Mouse (Mus musculus) embryonic facial prominence, embryonic 12.5 days (tissue): ENCODE measurements around the gene Sec23b. TPM values are rescaled to one million over a fixed set of nuclear protein-coding genes. Genes with fewer than 3 reads are reported as not detected.
A peak's percentile ranks its signal among the peaks of the same experiment; 100 is the strongest.
"Not testable (repeated sequence)": the region's sequence is repeated elsewhere in the genome, so short reads cannot be mapped to it uniquely, and the experiment has no call there.

ENCODE experiments used
- ATAC-seq: fragments of 200-750 bp; cut with Nextera tagmentation; 2 replicates; pipeline ENCODE4 v1.8.0; 2017; ENCODE audit not compliant: insufficient number of reproducible peaks, insufficient read depth, low FRiP score, low TSS enrichment
- H3K27ac ChIP-seq: fragments of 300-500 bp; sonication (generic); 2 replicates; pipeline ENCODE4 v1.5.1; 2016; ENCODE audit warnings: mild to moderate bottlenecking
- H3K27me3 ChIP-seq: fragments of 300-500 bp; sonication (generic); 2 replicates; pipeline ENCODE4 v1.6.1; 2016; ENCODE audit warnings: mild to moderate bottlenecking, moderate library complexity
- H3K36me3 ChIP-seq: fragments of 300-500 bp; sonication (generic); 2 replicates; pipeline ENCODE4 v1.6.1; 2016; ENCODE audit warnings: mild to moderate bottlenecking
- H3K4me1 ChIP-seq: fragments of 300-500 bp; sonication (generic); 2 replicates; pipeline ENCODE4 v1.6.1; 2016
- H3K4me2 ChIP-seq: fragments of 300-500 bp; sonication (generic); replicated peaks from 2 replicates; pipeline ENCODE4 v1.6.1; 2016; ENCODE audit warnings: mild to moderate bottlenecking, moderate library complexity
- H3K4me3 ChIP-seq: fragments of 300-500 bp; sonication (generic); 2 replicates; pipeline ENCODE4 v1.5.1; 2016; ENCODE audit warnings: mild to moderate bottlenecking
- H3K9ac ChIP-seq: fragments of 300-500 bp; sonication (generic); 2 replicates; pipeline ENCODE4 v1.6.1; 2016; ENCODE audit warnings: mild to moderate bottlenecking, moderate library complexity
- H3K9me3 ChIP-seq: fragments of 300-500 bp; sonication (generic); 2 replicates; pipeline ENCODE4 v1.6.1; 2016; ENCODE audit warnings: mild to moderate bottlenecking, moderate library complexity
- WGBS: fragments of 180-500 bp; shearing (Covaris S2); methylation state at CpG from one replicate; pipeline ENCODE4 v1.1.7; 2016; 5-methylcytosine and 5-hydroxymethylcytosine counted together
- polyA plus RNA-seq: library from polyadenylated mRNA; unstranded; fragments of >200 nt; fragmentation: Nextera tagmentation; extraction: Ambion mirVana; gene quantifications from 2 replicates; pipeline ENCODE4 v1.2.1, GENCODE M21; 2016

Gene Sec23b
- polyA plus RNA-seq, 1 experiment from 2014 or later: 94.8 TPM

- Histone ChIP-seq H3K4me2 (no peak overlapping the region), H3K27ac (no peak overlapping the region), H3K9me3 (no peaks in the 10 kb centered on the region), H3K9ac (no peak overlapping the region), H3K27me3 (no peaks in the 10 kb centered on the region), H3K4me3 (no peak overlapping the region), H3K4me1 (peaks cover 3% of the 10 kb centered on the region; the same call in 1 of the 2 replicates), H3K36me3 (peaks cover 41% of the 10 kb centered on the region)
- ATAC-seq: no peak
- 60% methylated on average over 1 of the region's 1 CpGs for WGBS
Measured at GRCm38 (mm10) chr2:144545481-144545880, 10.5 kb upstream of the Sec23b start.

GRCm38 (mm10) chr2:144547559-144547958, 8.5 kb upstream of the Sec23b start:
- no peaks in the 10 kb centered on the region for H3K9me3 ChIP-seq
- peaks cover 36% of the 10 kb centered on the region for H3K36me3 ChIP-seq
- H3K4me1 ChIP-seq: peaks cover 3% of the 10 kb centered on the region; the same call in 1 of the 2 replicates
- H3K4me2 ChIP-seq: no peak overlapping the region
- no peak overlapping the region for H3K9ac ChIP-seq
- WGBS: 56% methylated on average over 4 of the region's 4 CpGs
- H3K27me3 ChIP-seq: no peaks in the 10 kb centered on the region
- no peak for ATAC-seq
- H3K27ac ChIP-seq: no peak overlapping the region
- no peak overlapping the region for H3K4me3 ChIP-seq

- peak within 1 kb of the TSS; percentile 61 for H3K4me2 ChIP-seq
- WGBS: under 1% methylated on average over 17 of the region's 17 CpGs
- H3K9ac ChIP-seq: peak within 1 kb of the TSS; percentile 72
- H3K36me3 ChIP-seq: peaks cover 13% of the 10 kb centered on the region
- peak; percentile 95 for ATAC-seq
- peaks cover 3% of the 10 kb centered on the region; the same call in 1 of the 2 replicates for H3K4me1 ChIP-seq
- peak within 1 kb of the TSS; percentile 73 for H3K4me3 ChIP-seq
- H3K27me3 ChIP-seq: no peaks in the 10 kb centered on the region
- H3K9me3 ChIP-seq: no peaks in the 10 kb centered on the region
- H3K27ac ChIP-seq: peak within 1 kb of the TSS; percentile 85
Measured at GRCm38 (mm10) chr2:144550529-144550928, 5.5 kb upstream of the Sec23b start, which contains the start of gene Rbbp9. Rbbp9 (minus strand) TSS chr2:144550869.

GRCm38 (mm10) chr2:144553905-144554304, 2.1 kb upstream of the Sec23b start:
- WGBS: 93% methylated on average over 3 of the region's 3 CpGs
- H3K27ac ChIP-seq: no peak overlapping the region
- no peaks in the 10 kb centered on the region for H3K27me3 ChIP-seq
- H3K4me1 ChIP-seq: peaks cover 15% of the 10 kb centered on the region
- H3K9me3 ChIP-seq: no peaks in the 10 kb centered on the region
- no peak overlapping the region for H3K4me3 ChIP-seq
- ATAC-seq: no peak
- no peaks in the 10 kb centered on the region for H3K36me3 ChIP-seq
- H3K4me2 ChIP-seq: no peak overlapping the region
- no peak overlapping the region for H3K9ac ChIP-seq

GRCm38 (mm10) chr2:144555286-144555819, 676 bp upstream of the Sec23b start:
- Histone ChIP-seq H3K36me3 (peaks cover 8% of the 10 kb centered on the region), H3K9ac (peak overlapping the region; percentile 68), H3K27ac (peak overlapping the region; percentile 93), H3K4me3 (peak overlapping the region; percentile 79), H3K4me2 (peak overlapping the region; percentile 60), H3K9me3 (no peaks in the 10 kb centered on the region), H3K4me1 (peaks cover 12% of the 10 kb centered on the region), H3K27me3 (no peaks in the 10 kb centered on the region)
- 2% methylated on average over 14 of the region's 14 CpGs for WGBS
- 0 out of 2 replicates have a peak, but pooled peaks have one; percentile 7 for ATAC-seq

- Histone ChIP-seq H3K4me3 (no peak overlapping the region), H3K27me3 (no peaks in the 10 kb centered on the region), H3K27ac (no peak overlapping the region), H3K36me3 (peaks cover 53% of the 10 kb centered on the region), H3K4me1 (no peaks in the 10 kb centered on the region), H3K9ac (no peak overlapping the region), H3K4me2 (no peak overlapping the region), H3K9me3 (no peaks in the 10 kb centered on the region)
- no peak for ATAC-seq
- WGBS: 81% methylated on average over 4 of the region's 4 CpGs
Measured at GRCm38 (mm10) chr2:144588723-144589122, 32.7 kb downstream of the Sec23b start.

GRCm38 (mm10) chr2:144593036-144593435, 37.0 kb downstream of the Sec23b start:
- not testable (repeated sequence) for H3K4me1 ChIP-seq
- 66% methylated on average over 8 of the region's 8 CpGs for WGBS

GRCm38 (mm10) chr2:144593951-144594651, 38.1 kb downstream of the Sec23b start, which contains the start of gene Smim26:
Smim26 (plus strand) TSS chr2:144594054.
- Histone ChIP-seq H3K4me2 (peak within 1 kb of the TSS; percentile 61), H3K4me3 (peak within 1 kb of the TSS; percentile 54), H3K9ac (peak within 1 kb of the TSS; percentile 52), H3K36me3 (peaks cover 4% of the 10 kb centered on the region), H3K4me1 (no peaks in the 10 kb centered on the region), H3K27ac (no peak within 1 kb of the TSS), H3K9me3 (no peaks in the 10 kb centered on the region), H3K27me3 (no peaks in the 10 kb centered on the region)
- WGBS: 2% methylated on average over 31 of the region's 31 CpGs
- peak; percentile 97 for ATAC-seq

More at GRCm38 (mm10) chr2:144593036-144593435, 37.0 kb downstream of the Sec23b start:
- peaks cover 15% of the 10 kb centered on the region for H3K36me3 ChIP-seq
- H3K27me3 ChIP-seq, H3K4me3 ChIP-seq, H3K4me2 ChIP-seq, ATAC-seq, H3K9me3 ChIP-seq, H3K9ac ChIP-seq, H3K27ac ChIP-seq: not testable (repeated sequence)

- ATAC-seq: no peak
- no peak overlapping the region for H3K4me2 ChIP-seq
- no peaks in the 10 kb centered on the region for H3K9me3 ChIP-seq
- WGBS: 78% methylated on average over 2 of the region's 2 CpGs
- no peak overlapping the region for H3K9ac ChIP-seq
- H3K27me3 ChIP-seq: no peaks in the 10 kb centered on the region
- H3K36me3 ChIP-seq: no peaks in the 10 kb centered on the region
- H3K4me1 ChIP-seq: no peaks in the 10 kb centered on the region
- no peak overlapping the region for H3K4me3 ChIP-seq
- H3K27ac ChIP-seq: no peak overlapping the region
Measured at GRCm38 (mm10) chr2:144598006-144598405, 42.0 kb downstream of the Sec23b start.

- peak within 1 kb of the TSS; percentile 67 for H3K4me2 ChIP-seq
- peak; percentile 88 for ATAC-seq
- WGBS: 2% methylated on average over 45 of the region's 50 CpGs
- H3K9ac ChIP-seq: peak within 1 kb of the TSS; percentile 64
- no peaks in the 10 kb centered on the region for H3K9me3 ChIP-seq
- H3K27me3 ChIP-seq: no peaks in the 10 kb centered on the region
- H3K4me1 ChIP-seq: no peaks in the 10 kb centered on the region
- peak within 1 kb of the TSS; percentile 67 for H3K4me3 ChIP-seq
- H3K36me3 ChIP-seq: no peaks in the 10 kb centered on the region
- H3K27ac ChIP-seq: no peak within 1 kb of the TSS
Measured at GRCm38 (mm10) chr2:144599831-144600687, 44.0 kb downstream of the Sec23b start, which contains the start of gene Dtd1. Dtd1 (plus strand) TSS chr2:144599897.

GRCm38 (mm10) chr2:144601576-144601975, 45.5 kb downstream of the Sec23b start:
- Histone ChIP-seq H3K4me1 (no peaks in the 10 kb centered on the region), H3K36me3 (no peaks in the 10 kb centered on the region), H3K9ac (no peak overlapping the region), H3K4me3 (no peak overlapping the region), H3K27ac (no peak overlapping the region), H3K27me3 (no peaks in the 10 kb centered on the region), H3K9me3 (no peaks in the 10 kb centered on the region), H3K4me2 (no peak overlapping the region)
- 79% methylated on average over 1 of the region's 1 CpGs for WGBS
- no peak for ATAC-seq
